Mouse (Mus musculus) cortical plate, adult 2 months (tissue): ENCODE data around the gene Gm32742.

Source experiments
- CTCF ChIP-seq: fragments of 200-500 bp; IDR thresholded peaks from 2 replicates; pipeline ENCODE4 v1.5.1; 2011; ENCODE audit warnings: mild to moderate bottlenecking, control low read depth, low read length; ENCODE audit not compliant: insufficient read depth; ENCODE audit errors: extremely low read depth
- POLR2A ChIP-seq: fragments of 200-500 bp; IDR thresholded peaks from 2 replicates; pipeline ENCODE4 v1.6.1; 2011; ENCODE audit warnings: mild to moderate bottlenecking, low read length, control low read depth; ENCODE audit not compliant: insufficient read depth; ENCODE audit errors: extremely low read depth

GRCm38 (mm10) chr9:51182716-51183710, 17.7 kb upstream of the Gm32742 start:
- TF ChIP-seq CTCF (no peak), POLR2A (no peak)
